Mouse (Mus musculus): ENCODE data around the gene Plekha6. TPM values are rescaled to one million over a fixed set of nuclear protein-coding genes. Genes with fewer than 3 reads are reported as not detected.

Gene Plekha6
- polyA plus RNA-seq, 1 experiment from 2014 or later = 19.8 TPM

GRCm38 (mm10) chr1:133126365-133126740, 37.7 kb upstream of the Plekha6 start:
- Histone ChIP-seq H3K9ac (replicated peaks; ENCODE audit: low read depth, low read length) (no peak overlapping the region), H3K9me3 (ENCODE audit: control insufficient read depth, low read depth, low read length) (no peaks in the 10 kb centered on the region), H3K4me1 (ENCODE audit: control insufficient read depth, insufficient read depth, low read length) (peaks cover under 1% of the 10 kb centered on the region; the same call in 1 of the 2 replicates), H3K36me3 (ENCODE audit: control insufficient read depth, insufficient read depth, low read length) (no peaks in the 10 kb centered on the region), H3K4me3 (ENCODE audit: low read depth, low read length) (no peak overlapping the region), H3K27ac (ENCODE audit: low read length) (no peak overlapping the region), H3K27me3 (ENCODE audit: control insufficient read depth, insufficient read depth, low read length) (no peaks in the 10 kb centered on the region), H3K4me2 (replicated peaks; ENCODE audit: low read depth, low read length) (no peak overlapping the region)
- 69% methylated on average over 4 of the region's 4 CpGs for WGBS
- ATAC-seq (ENCODE audit: insufficient number of reproducible peaks, insufficient read depth, low FRiP score, low read depth) = no peak

- H3K4me3 ChIP-seq (ENCODE audit: low read depth, low read length) = no peak overlapping the region
- H3K4me2 ChIP-seq (replicated peaks; ENCODE audit: low read depth, low read length) = no peak overlapping the region
- H3K36me3 ChIP-seq (ENCODE audit: control insufficient read depth, insufficient read depth, low read length) = no peaks in the 10 kb centered on the region
- no peaks in the 10 kb centered on the region for H3K4me1 ChIP-seq (ENCODE audit: control insufficient read depth, insufficient read depth, low read length)
- 53% methylated on average over 9 of the region's 9 CpGs for WGBS
- H3K9ac ChIP-seq (replicated peaks; ENCODE audit: low read depth, low read length) = no peak overlapping the region
- no peaks in the 10 kb centered on the region for H3K9me3 ChIP-seq (ENCODE audit: control insufficient read depth, low read depth, low read length)
- ATAC-seq (ENCODE audit: insufficient number of reproducible peaks, insufficient read depth, low FRiP score, low read depth) = no peak
- H3K27me3 ChIP-seq (ENCODE audit: control insufficient read depth, insufficient read depth, low read length) = no peaks in the 10 kb centered on the region
- H3K27ac ChIP-seq (ENCODE audit: low read length) = no peak overlapping the region
Measured at GRCm38 (mm10) chr1:133127328-133127727, 36.7 kb upstream of the Plekha6 start.

- H3K27ac ChIP-seq (ENCODE audit: low read length) = peak overlapping the region; percentile 10; the same call in 1 of the 2 replicates
- no peaks in the 10 kb centered on the region for H3K27me3 ChIP-seq (ENCODE audit: control insufficient read depth, insufficient read depth, low read length)
- H3K9me3 ChIP-seq (ENCODE audit: control insufficient read depth, low read depth, low read length) = no peaks in the 10 kb centered on the region
- no peak overlapping the region for H3K4me3 ChIP-seq (ENCODE audit: low read depth, low read length)
- no peaks in the 10 kb centered on the region; the same call in 1 of the 2 replicates for H3K36me3 ChIP-seq (ENCODE audit: control insufficient read depth, insufficient read depth, low read length)
- ATAC-seq (ENCODE audit: insufficient number of reproducible peaks, insufficient read depth, low FRiP score, low read depth) = no peak
- no peak overlapping the region for H3K4me2 ChIP-seq (replicated peaks; ENCODE audit: low read depth, low read length)
- H3K4me1 ChIP-seq (ENCODE audit: control insufficient read depth, insufficient read depth, low read length) = no peaks in the 10 kb centered on the region
- 41% methylated on average over 16 of the region's 16 CpGs for WGBS
- no peak overlapping the region for H3K9ac ChIP-seq (replicated peaks; ENCODE audit: low read depth, low read length)
Measured at GRCm38 (mm10) chr1:133129471-133130221, 34.4 kb upstream of the Plekha6 start.

GRCm38 (mm10) chr1:133130638-133131560, 33.1 kb upstream of the Plekha6 start, which contains the start of gene Ppp1r15b:
Gene Ppp1r15b (plus strand): TSS chr1:133131143.
- H3K4me1 ChIP-seq (ENCODE audit: control insufficient read depth, insufficient read depth, low read length) = peaks cover 4% of the 10 kb centered on the region; the same call in 1 of the 2 replicates
- under 1% methylated on average over 72 of the region's 72 CpGs for WGBS
- peak; percentile 99 for ATAC-seq (ENCODE audit: insufficient number of reproducible peaks, insufficient read depth, low FRiP score, low read depth)
- H3K27me3 ChIP-seq (ENCODE audit: control insufficient read depth, insufficient read depth, low read length) = no peaks in the 10 kb centered on the region
- peak within 1 kb of the TSS; percentile 83 for H3K4me2 ChIP-seq (replicated peaks; ENCODE audit: low read depth, low read length)
- peak within 1 kb of the TSS; percentile 94 for H3K4me3 ChIP-seq (ENCODE audit: low read depth, low read length)
- no peaks in the 10 kb centered on the region; the same call in 1 of the 2 replicates for H3K36me3 ChIP-seq (ENCODE audit: control insufficient read depth, insufficient read depth, low read length)
- peak within 1 kb of the TSS; percentile 96 for H3K27ac ChIP-seq (ENCODE audit: low read length)
- no peaks in the 10 kb centered on the region for H3K9me3 ChIP-seq (ENCODE audit: control insufficient read depth, low read depth, low read length)
- peak within 1 kb of the TSS; percentile 98 for H3K9ac ChIP-seq (replicated peaks; ENCODE audit: low read depth, low read length)

GRCm38 (mm10) chr1:133131561-133131905, 32.5 kb upstream of the Plekha6 start:
- H3K27ac ChIP-seq (ENCODE audit: low read length) = peak overlapping the region; percentile 96
- H3K9me3 ChIP-seq (ENCODE audit: control insufficient read depth, low read depth, low read length) = no peaks in the 10 kb centered on the region
- H3K4me2 ChIP-seq (replicated peaks; ENCODE audit: low read depth, low read length) = peak overlapping the region; percentile 83
- no peak; the same call in 1 of the 2 replicates for ATAC-seq (ENCODE audit: insufficient number of reproducible peaks, insufficient read depth, low FRiP score, low read depth)
- under 1% methylated on average over 35 of the region's 35 CpGs for WGBS
- no peaks in the 10 kb centered on the region for H3K27me3 ChIP-seq (ENCODE audit: control insufficient read depth, insufficient read depth, low read length)
- H3K4me3 ChIP-seq (ENCODE audit: low read depth, low read length) = peak overlapping the region; percentile 94
- H3K36me3 ChIP-seq (ENCODE audit: control insufficient read depth, insufficient read depth, low read length) = peaks cover 3% of the 10 kb centered on the region; the same call in 1 of the 2 replicates
- peaks cover 6% of the 10 kb centered on the region; the same call in 1 of the 2 replicates for H3K4me1 ChIP-seq (ENCODE audit: control insufficient read depth, insufficient read depth, low read length)
- H3K9ac ChIP-seq (replicated peaks; ENCODE audit: low read depth, low read length) = peak overlapping the region; percentile 98

GRCm38 (mm10) chr1:133131936-133132335, 32.1 kb upstream of the Plekha6 start:
- Histone ChIP-seq H3K4me1 (ENCODE audit: control insufficient read depth, insufficient read depth, low read length) (peaks cover 6% of the 10 kb centered on the region; the same call in 1 of the 2 replicates), H3K27ac (ENCODE audit: low read length) (peak overlapping the region; percentile 96), H3K9me3 (ENCODE audit: control insufficient read depth, low read depth, low read length) (no peaks in the 10 kb centered on the region), H3K27me3 (ENCODE audit: control insufficient read depth, insufficient read depth, low read length) (no peaks in the 10 kb centered on the region), H3K4me2 (replicated peaks; ENCODE audit: low read depth, low read length) (peak overlapping the region; percentile 83), H3K9ac (replicated peaks; ENCODE audit: low read depth, low read length) (peak overlapping the region; percentile 98), H3K4me3 (ENCODE audit: low read depth, low read length) (peak overlapping the region; percentile 94), H3K36me3 (ENCODE audit: control insufficient read depth, insufficient read depth, low read length) (peaks cover 7% of the 10 kb centered on the region)
- ATAC-seq (ENCODE audit: insufficient number of reproducible peaks, insufficient read depth, low FRiP score, low read depth) = no peak
- WGBS = 1% methylated on average over 11 of the region's 11 CpGs

GRCm38 (mm10) chr1:133132388-133133326, 31.4 kb upstream of the Plekha6 start:
- 7% methylated on average over 26 of the region's 26 CpGs for WGBS
- Histone ChIP-seq H3K9ac (replicated peaks; ENCODE audit: low read depth, low read length) (peak overlapping the region; percentile 98), H3K4me2 (replicated peaks; ENCODE audit: low read depth, low read length) (peak overlapping the region; percentile 83), H3K4me3 (ENCODE audit: low read depth, low read length) (peak overlapping the region; percentile 94), H3K27ac (ENCODE audit: low read length) (peak overlapping the region; percentile 96), H3K27me3 (ENCODE audit: control insufficient read depth, insufficient read depth, low read length) (no peaks in the 10 kb centered on the region), H3K4me1 (ENCODE audit: control insufficient read depth, insufficient read depth, low read length) (peaks cover 6% of the 10 kb centered on the region; the same call in 1 of the 2 replicates), H3K36me3 (ENCODE audit: control insufficient read depth, insufficient read depth, low read length) (peaks cover 14% of the 10 kb centered on the region), H3K9me3 (ENCODE audit: control insufficient read depth, low read depth, low read length) (no peaks in the 10 kb centered on the region)
- no peak for ATAC-seq (ENCODE audit: insufficient number of reproducible peaks, insufficient read depth, low FRiP score, low read depth)
